Mouse (Mus musculus) CH12F3 (cell line): ENCODE data around the gene Grik3.

ENCODE experiments used
- in situ Hi-C: fragments of 300-500 bp; cut with MboI; formaldehyde crosslinking; loops from 2 replicates; pipeline ENCODE4 v1.14.3; 2020; ENCODE audit warnings: low sequenced_read_pairs

Grik3 gene

GRCm38 (mm10) chr4:125709716-125710115 is 219.2 kb downstream of the Grik3 start:
- in situ Hi-C loops: no loop called here

GRCm38 (mm10) chr4:125717881-125718280 is 227.4 kb downstream of the Grik3 start:
- in situ Hi-C loops: no loop called here

- in situ Hi-C loops: no loop called here
Observed at GRCm38 (mm10) chr4:125718429-125719140, 228.1 kb downstream of the Grik3 start.

- in situ Hi-C loops: no loop called here
Observed at GRCm38 (mm10) chr4:125726241-125726640, 235.7 kb downstream of the Grik3 start.

- in situ Hi-C loops: no loop called here
Observed at GRCm38 (mm10) chr4:125727030-125727429, 236.5 kb downstream of the Grik3 start.

- in situ Hi-C loops: no loop called here
Observed at GRCm38 (mm10) chr4:125727626-125728025, 237.1 kb downstream of the Grik3 start.

- in situ Hi-C loops: no loop called here
Observed at GRCm38 (mm10) chr4:125728091-125728863, 237.8 kb downstream of the Grik3 start.

- in situ Hi-C loops: no loop called here
Observed at GRCm38 (mm10) chr4:125729305-125730220, 239.1 kb downstream of the Grik3 start.

- in situ Hi-C loops: no loop called here
Observed at GRCm38 (mm10) chr4:125730751-125731150, 240.3 kb downstream of the Grik3 start.

- in situ Hi-C loops: no loop called here
Observed at GRCm38 (mm10) chr4:125736783-125737182, 246.3 kb downstream of the Grik3 start.

GRCm38 (mm10) chr4:125738825-125739224 is 248.3 kb downstream of the Grik3 start:
- in situ Hi-C loops: no loop called here

- in situ Hi-C loops: no loop called here
Observed at GRCm38 (mm10) chr4:125742162-125742571, 251.7 kb downstream of the Grik3 start.

GRCm38 (mm10) chr4:125745902-125746301 is 255.4 kb downstream of the Grik3 start:
- in situ Hi-C loops: no loop called here

GRCm38 (mm10) chr4:125756393-125756792 is 265.9 kb downstream of the Grik3 start:
- in situ Hi-C loops: no loop called here

- in situ Hi-C loops: no loop called here
Observed at GRCm38 (mm10) chr4:125760326-125760725, 269.8 kb downstream of the Grik3 start.

GRCm38 (mm10) chr4:125763056-125763455 is 272.6 kb downstream of the Grik3 start:
- in situ Hi-C loops: no loop called here
